Mouse (Mus musculus) limb, embryonic 14.5 days (tissue): ENCODE measurements at regions not wholly inside any gene's neighbourhood (a gene's known extent, or its start where the extent isn't known, plus 50 kb on each side); places are given as distances from the start of the nearest gene placed in this dataset.
A peak's percentile ranks its signal among the peaks of the same experiment; 100 is the strongest.

Source experiments
- ATAC-seq: fragments of 200-750 bp; cut with Nextera tagmentation; 2 replicates; pipeline ENCODE4 v1.8.0; 2017; ENCODE audit warnings: low read depth, moderate number of reproducible peaks, moderate TSS enrichment; ENCODE audit not compliant: low FRiP score
- DNase-seq: peaks from one replicate; pipeline ENCODE4 v3.0.0-alpha.2; 2015; ENCODE audit warnings: low spot score
- H3K27ac ChIP-seq: fragments of 300-500 bp; sonication (generic); replicated peaks from 2 replicates; pipeline ENCODE4 v1.5.1; 2014; ENCODE audit warnings: low read depth, mild to moderate bottlenecking, low read length, moderate library complexity, mixed read lengths
- H3K27me3 ChIP-seq: fragments of 300-500 bp; sonication (generic); 2 replicates; pipeline ENCODE4 v1.6.1; 2014; ENCODE audit warnings: low read length, mixed read lengths; ENCODE audit not compliant: control insufficient read depth, insufficient read depth
- H3K36me3 ChIP-seq: fragments of 300-500 bp; sonication (generic); 2 replicates; pipeline ENCODE4 v1.6.1; 2014; ENCODE audit warnings: mild to moderate bottlenecking, low read length, moderate library complexity, mixed read lengths; ENCODE audit not compliant: control insufficient read depth, insufficient read depth
- H3K4me1 ChIP-seq: fragments of 300-500 bp; sonication (generic); 2 replicates; pipeline ENCODE4 v1.6.1; 2014; ENCODE audit warnings: antibody characterized with exemption, low read length, mixed read lengths; ENCODE audit not compliant: control insufficient read depth, insufficient read depth
- H3K4me2 ChIP-seq: fragments of 300-500 bp; sonication (generic); replicated peaks from 2 replicates; pipeline ENCODE4 v1.6.1; 2014; ENCODE audit warnings: low read depth, mild to moderate bottlenecking, low read length, moderate library complexity; ENCODE audit not compliant: severe bottlenecking
- H3K4me3 ChIP-seq: fragments of 300-500 bp; sonication (generic); replicated peaks from 2 replicates; pipeline ENCODE4 v1.5.1; 2014; ENCODE audit warnings: low read length
- H3K9ac ChIP-seq: fragments of 300-500 bp; sonication (generic); 2 replicates; pipeline ENCODE4 v1.6.1; 2014; ENCODE audit warnings: mild to moderate bottlenecking, low read depth, low read length, moderate library complexity; ENCODE audit not compliant: severe bottlenecking
- H3K9me3 ChIP-seq: fragments of 300-500 bp; sonication (generic); 2 replicates; pipeline ENCODE4 v1.6.1; 2016; ENCODE audit warnings: low read length; ENCODE audit not compliant: control insufficient read depth
- POLR2A ChIP-seq: fragments of 200-500 bp; IDR thresholded peaks from 2 replicates; pipeline ENCODE4 v1.8.0; 2012; ENCODE audit warnings: inconsistent platforms, mild to moderate bottlenecking, moderate library complexity, borderline replicate concordance; ENCODE audit not compliant: insufficient read depth, insufficient read length; ENCODE audit errors: extremely low read depth
- WGBS: fragments of 180-500 bp; shearing (Covaris S2); extraction: QIAGEN DNeasy Blood & Tissue Kit; methylation state at CpG from one replicate; pipeline ENCODE4 v1.1.7; 2014; 5-methylcytosine and 5-hydroxymethylcytosine counted together

- H3K9me3 ChIP-seq: no peaks in the 10 kb centered on the region
- H3K4me2 ChIP-seq: no peak overlapping the region
- DNase-seq (no peak), ATAC-seq (no peak)
- no peak for TF ChIP-seq POLR2A
- H3K4me1 ChIP-seq: peaks cover 26% of the 10 kb centered on the region
- H3K4me3 ChIP-seq: no peak overlapping the region
- H3K27ac ChIP-seq: no peak overlapping the region
- H3K9ac ChIP-seq: no peak overlapping the region
- no peaks in the 10 kb centered on the region for H3K36me3 ChIP-seq
- no peaks in the 10 kb centered on the region for H3K27me3 ChIP-seq
- WGBS: 63% methylated on average over 7 of the region's 7 CpGs
Measured at GRCm38 (mm10) chr14:25306166-25306565, 152.8 kb upstream of the Zmiz1 start.

- Histone ChIP-seq H3K27ac (no peak overlapping the region), H3K9me3 (no peaks in the 10 kb centered on the region), H3K4me1 (peaks cover 36% of the 10 kb centered on the region), H3K36me3 (no peaks in the 10 kb centered on the region), H3K9ac (no peak overlapping the region), H3K27me3 (no peaks in the 10 kb centered on the region), H3K4me3 (no peak overlapping the region), H3K4me2 (no peak overlapping the region)
- TF ChIP-seq POLR2A: no peak
- ATAC-seq: no peak
- 61% methylated on average over 3 of the region's 3 CpGs for WGBS
- DNase-seq: no peak
Measured at GRCm38 (mm10) chr14:25306961-25307654, 151.9 kb upstream of the Zmiz1 start.

GRCm38 (mm10) chr14:25308051-25308450 lies 150.9 kb upstream of the Zmiz1 start:
- 81% methylated on average over 3 of the region's 3 CpGs for WGBS
- DNase-seq (no peak), ATAC-seq (no peak)
- peaks cover 37% of the 10 kb centered on the region for H3K4me1 ChIP-seq
- no peak overlapping the region for H3K9ac ChIP-seq
- H3K36me3 ChIP-seq: no peaks in the 10 kb centered on the region
- no peak for TF ChIP-seq POLR2A
- H3K27me3 ChIP-seq: no peaks in the 10 kb centered on the region
- H3K9me3 ChIP-seq: no peaks in the 10 kb centered on the region
- no peak overlapping the region for H3K27ac ChIP-seq
- no peak overlapping the region for H3K4me2 ChIP-seq
- no peak overlapping the region for H3K4me3 ChIP-seq

DNA sequence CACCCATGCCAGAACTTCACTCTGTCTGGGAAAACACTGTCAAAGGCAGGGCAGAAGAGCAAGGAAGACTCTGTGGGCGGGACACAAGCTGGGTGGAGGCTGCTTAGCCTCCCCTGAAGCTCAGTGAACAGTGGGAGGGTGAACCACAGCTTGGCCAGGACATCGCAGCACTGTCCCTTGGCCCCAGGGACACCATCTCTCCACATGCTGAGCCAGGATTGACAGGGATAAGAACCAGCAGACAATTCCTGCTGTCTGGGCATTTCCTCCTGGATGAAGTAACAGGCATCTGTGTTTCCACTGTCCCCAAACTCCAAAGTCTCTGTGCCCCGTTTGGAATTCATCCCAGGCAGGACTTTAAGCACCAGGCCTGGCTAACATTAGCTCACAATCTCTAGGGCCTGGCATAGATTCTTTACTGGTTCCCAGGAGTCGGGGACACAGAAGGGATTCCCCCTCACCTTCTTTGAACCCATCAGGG lies 148.3 kb upstream of the Zmiz1 start:
- no peak overlapping the region for H3K4me3 ChIP-seq
- peak overlapping the region; percentile 14; the same call in 1 of the 2 replicates for H3K27ac ChIP-seq
- no peaks in the 10 kb centered on the region for H3K27me3 ChIP-seq
- ATAC-seq (no peak), DNase-seq (no peak)
- no peak overlapping the region for H3K9ac ChIP-seq
- H3K9me3 ChIP-seq: no peaks in the 10 kb centered on the region
- no peak for TF ChIP-seq POLR2A
- H3K36me3 ChIP-seq: no peaks in the 10 kb centered on the region
- H3K4me2 ChIP-seq: no peak overlapping the region
- peaks cover 19% of the 10 kb centered on the region for H3K4me1 ChIP-seq
- WGBS: 48% methylated on average over 4 of the region's 4 CpGs

DNA sequence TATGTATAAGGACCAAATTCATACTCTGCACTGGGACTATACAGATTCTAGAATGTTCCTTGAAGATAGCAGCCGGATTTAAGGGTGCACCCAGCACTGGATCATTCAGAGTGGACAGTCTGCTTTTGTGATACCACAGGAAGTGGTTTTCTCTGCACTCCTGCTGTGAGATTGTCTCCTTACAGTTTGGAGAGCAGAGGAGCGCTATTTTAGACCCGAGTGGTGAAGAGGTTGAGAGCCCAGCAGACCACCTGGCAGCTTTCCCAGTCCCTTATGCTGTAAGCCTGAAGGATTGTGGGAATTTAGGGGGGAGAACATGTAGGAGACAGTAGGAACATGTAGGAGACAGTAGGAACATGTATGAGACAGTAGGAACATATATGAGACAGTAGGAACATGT lies 147.5 kb upstream of the Zmiz1 start:
- no peak overlapping the region for H3K4me2 ChIP-seq
- ATAC-seq: no peak
- no peaks in the 10 kb centered on the region for H3K36me3 ChIP-seq
- no peak for TF ChIP-seq POLR2A
- no peak overlapping the region for H3K4me3 ChIP-seq
- DNase-seq: peak; percentile 72
- H3K27me3 ChIP-seq: no peaks in the 10 kb centered on the region
- 0 out of 2 replicates have a peak overlapping the region, but pooled peaks have one; percentile 2 for H3K27ac ChIP-seq
- peaks cover 19% of the 10 kb centered on the region for H3K4me1 ChIP-seq
- WGBS: 48% methylated on average over 3 of the region's 3 CpGs
- H3K9me3 ChIP-seq: no peaks in the 10 kb centered on the region
- no peak overlapping the region for H3K9ac ChIP-seq

- Histone ChIP-seq H3K4me3 (no peak overlapping the region), H3K4me2 (no peak overlapping the region), H3K4me1 (peaks cover 19% of the 10 kb centered on the region), H3K9me3 (no peaks in the 10 kb centered on the region), H3K27me3 (no peaks in the 10 kb centered on the region), H3K27ac (no peak overlapping the region; the same call in 1 of the 2 replicates), H3K9ac (no peak overlapping the region), H3K36me3 (no peaks in the 10 kb centered on the region)
- DNase-seq (no peak), ATAC-seq (no peak)
- TF ChIP-seq POLR2A: no peak
- 34% methylated on average over 7 of the region's 7 CpGs for WGBS
Measured at GRCm38 (mm10) chr14:25312135-25312534, 146.8 kb upstream of the Zmiz1 start.
